Mouse (Mus musculus) large intestine, adult 2 months (tissue): ENCODE data around the gene Ssbp3. TPM values are rescaled to one million over a fixed set of nuclear protein-coding genes. Genes with fewer than 3 reads are reported as not detected.

Source experiments
- DNase-seq: peaks from one replicate; pipeline ENCODE4 v3.0.0-alpha.2; 2012; ENCODE audit warnings: low read depth, low spot score
- WGBS: fragments of 180-500 bp; shearing (Covaris S2); methylation state at CpG from one replicate; pipeline ENCODE4 v1.1.7; 2018; 5-methylcytosine and 5-hydroxymethylcytosine counted together
- polyA plus RNA-seq: library from polyadenylated mRNA; depleted of rRNA; stranded (reverse); fragments of >200 nt; gene quantifications from 2 replicates; pipeline ENCODE4 v1.2.3, GENCODE M21; 2012

Gene Ssbp3
- polyA plus RNA-seq, 1 experiment, result 38.0 TPM

DNA sequence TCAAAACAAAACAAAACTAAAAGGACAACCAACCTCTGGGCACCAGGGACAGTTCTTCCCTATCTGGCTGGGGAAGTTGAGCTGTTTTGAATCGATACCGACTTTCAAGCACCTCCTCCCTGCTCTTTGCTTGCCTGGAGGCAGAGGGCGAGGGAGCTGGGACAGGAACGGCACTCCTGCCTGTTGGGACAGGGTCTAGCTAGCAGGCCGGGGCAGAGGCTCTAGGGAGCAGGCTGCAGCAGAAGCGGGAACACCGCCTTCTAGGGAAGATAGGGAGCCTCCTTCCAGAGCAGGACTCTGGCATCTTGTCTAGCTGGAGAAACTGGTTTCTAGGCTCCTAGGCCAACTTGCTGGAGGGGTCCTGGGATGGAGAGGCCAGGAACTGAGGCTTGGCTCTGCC lies 70.2 kb downstream of the Ssbp3 start:
- 30% methylated on average over 7 of the region's 7 CpGs for WGBS

DNA sequence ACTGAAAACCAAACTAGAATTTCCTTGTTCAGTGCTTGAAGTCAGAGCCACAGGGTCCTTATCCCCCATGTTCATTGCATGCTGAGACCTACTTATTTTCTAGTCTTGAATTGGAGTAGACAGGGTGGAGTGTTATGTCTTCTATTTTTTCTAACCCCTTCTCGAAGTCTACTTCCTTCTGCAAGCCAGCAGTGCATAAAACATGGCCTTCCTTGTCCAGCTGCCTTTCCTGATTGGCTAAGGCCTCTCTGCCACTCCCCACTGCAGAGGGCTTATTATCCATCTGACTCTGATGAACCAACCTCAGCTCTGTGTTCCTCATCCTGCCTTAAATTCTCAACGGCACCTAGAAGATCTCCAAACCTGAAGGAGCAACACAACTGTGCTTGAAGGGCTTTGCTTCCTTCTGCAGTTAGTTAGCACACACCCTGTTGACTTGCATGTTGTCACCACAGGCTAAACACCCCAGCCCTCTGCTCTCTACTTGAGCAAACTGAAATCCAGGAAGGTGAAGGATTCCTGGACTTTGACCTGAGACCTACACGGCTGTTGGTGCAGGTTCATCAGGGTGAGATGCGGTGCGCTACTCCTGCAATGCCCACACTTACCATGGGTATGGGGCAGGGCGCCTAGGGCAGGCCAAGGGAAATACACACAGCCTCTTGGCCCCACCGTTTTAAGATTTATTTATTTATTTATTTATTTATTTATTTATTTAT lies 71.0 kb downstream of the Ssbp3 start:
- WGBS, result 24% methylated on average over 7 of the region's 7 CpGs
- no peak for DNase-seq

More for the DNA sequence above, 70.2 kb downstream of the Ssbp3 start:
- DNase-seq, result no peak

DNA sequence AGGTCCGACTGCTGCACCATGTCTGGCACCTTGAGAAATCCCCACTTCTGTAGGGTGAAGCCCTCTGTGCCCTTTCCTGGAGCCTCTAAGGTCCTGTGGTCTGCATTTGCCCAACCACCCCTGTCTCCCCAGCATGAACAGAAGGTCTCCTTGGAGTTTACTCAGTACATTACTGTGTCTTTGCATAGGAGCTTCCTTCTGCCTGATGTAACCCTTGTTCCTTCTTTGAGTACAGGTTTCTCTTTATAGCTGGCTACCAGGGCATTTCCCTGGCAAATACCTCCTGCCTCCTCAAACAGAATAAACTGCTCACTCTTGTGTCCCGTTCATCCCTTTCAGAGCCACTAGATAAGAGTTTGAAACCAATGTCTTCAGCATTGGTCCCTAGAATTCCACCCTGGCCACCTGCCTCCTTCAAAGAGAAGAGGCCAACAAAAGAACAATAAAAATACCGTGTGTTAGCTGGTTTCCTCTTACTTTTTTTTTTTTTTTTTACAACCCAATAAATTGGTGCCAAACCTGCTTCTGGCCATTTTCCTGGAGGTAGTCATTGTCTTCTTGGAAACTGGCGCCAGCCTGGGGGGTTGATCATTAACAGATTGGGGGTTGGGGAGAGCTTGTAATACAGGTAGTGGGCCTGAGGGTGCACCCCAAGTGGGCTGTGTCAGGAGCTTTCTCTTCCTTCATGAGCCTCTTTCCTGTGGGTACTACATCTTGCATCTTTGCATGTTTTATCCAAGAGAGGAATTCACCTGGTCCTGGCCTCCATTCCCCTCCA lies 72.0 kb downstream of the Ssbp3 start:
- no peak for DNase-seq
- 26% methylated on average over 4 of the region's 4 CpGs for WGBS

DNA sequence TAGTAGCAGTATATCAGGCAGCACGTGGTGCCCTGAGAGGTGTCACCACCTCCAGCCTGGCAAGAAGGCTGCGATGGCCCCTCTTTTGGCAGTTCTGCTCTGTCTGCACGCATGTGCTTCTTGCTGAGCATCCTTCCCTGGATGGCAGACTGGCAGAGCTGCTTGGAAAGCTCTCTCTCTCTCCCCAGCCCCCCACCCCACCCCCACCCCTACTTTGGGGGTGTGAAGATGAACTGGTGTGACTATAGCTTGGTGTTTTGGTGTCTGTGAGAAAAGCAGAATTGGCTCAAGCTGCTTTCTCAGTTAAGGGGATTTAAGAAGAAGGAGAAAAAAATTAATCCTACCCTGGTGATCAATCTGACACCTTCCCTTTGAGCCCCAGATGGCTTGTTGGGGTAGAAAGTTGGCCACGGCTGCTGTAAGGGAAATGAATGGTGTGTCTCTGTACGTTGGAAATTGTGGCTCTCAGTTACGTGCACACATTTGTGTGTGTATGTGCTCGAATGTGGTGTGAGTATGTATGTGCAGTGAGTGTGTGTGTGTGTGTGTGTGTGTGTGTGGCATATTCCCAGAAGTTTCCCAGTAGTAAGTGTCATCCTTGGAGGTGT lies 73.5 kb downstream of the Ssbp3 start:
- DNase-seq, result no peak
- 48% methylated on average over 7 of the region's 7 CpGs for WGBS

DNA sequence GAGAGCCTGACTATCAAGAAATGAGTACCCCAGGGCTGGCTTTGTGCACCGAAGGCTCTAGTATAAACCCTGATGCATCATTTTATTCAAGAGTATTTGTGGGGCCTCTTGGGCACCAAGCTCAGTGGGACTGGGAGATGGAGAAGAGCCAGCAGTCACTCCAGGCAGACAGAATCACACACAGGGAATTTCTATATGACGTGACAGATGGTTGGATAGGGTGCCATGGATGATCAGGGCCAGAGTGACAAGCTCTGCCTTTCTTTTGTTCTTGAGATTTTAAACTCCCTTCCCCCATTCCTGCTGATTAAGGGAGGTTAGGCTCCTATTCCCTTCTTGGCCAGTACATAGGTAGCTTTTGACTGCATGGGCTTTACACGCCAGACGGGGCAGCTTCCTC lies 74.8 kb downstream of the Ssbp3 start:
- WGBS, result 82% methylated on average over 4 of the region's 4 CpGs

DNA sequence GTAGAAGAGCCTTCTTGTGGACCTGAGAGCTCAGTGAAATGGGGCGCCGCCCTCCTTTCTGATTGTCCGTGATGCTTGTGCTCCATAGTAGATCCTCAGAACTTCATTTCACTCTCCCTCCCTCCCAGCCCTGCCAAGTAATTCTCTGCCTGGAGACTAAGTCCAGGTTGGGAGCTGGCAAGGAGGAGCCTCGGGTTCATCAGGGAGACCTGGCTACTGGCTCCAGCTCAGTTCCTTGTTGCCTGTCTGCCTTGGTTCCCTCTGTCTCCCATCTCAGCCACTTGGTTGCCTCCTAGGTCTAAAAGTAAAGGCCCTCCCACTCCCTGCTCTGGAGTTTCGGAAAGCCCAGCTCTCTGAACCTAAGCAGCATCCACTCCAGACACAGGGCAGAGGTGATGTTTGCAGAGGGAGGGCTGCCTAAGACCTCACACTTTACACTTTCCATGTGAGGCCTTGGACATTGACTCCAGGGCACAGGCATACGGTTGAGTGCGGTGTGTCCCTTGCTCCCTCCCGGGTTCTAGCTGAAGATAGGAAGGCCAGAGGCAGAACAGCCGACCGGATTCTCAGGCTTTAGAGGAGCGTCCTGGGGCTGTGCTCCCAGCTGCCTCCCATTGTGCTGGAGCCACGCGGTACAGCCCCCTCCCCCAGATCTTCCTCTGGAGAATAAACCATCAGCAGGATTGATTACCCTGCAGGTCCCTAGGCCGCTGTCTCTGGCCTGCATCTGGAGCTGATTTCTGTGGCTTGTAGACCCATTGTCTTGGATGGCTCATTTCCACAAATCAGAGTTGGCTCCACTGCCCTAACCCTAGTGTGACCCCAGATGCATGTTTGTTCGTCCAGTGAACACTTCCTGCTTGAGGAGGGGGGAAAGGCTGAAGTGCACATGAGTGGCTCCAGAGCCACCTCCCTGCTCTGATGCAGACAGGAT lies 75.7 kb downstream of the Ssbp3 start:
- no peak for DNase-seq
- WGBS, result 42% methylated on average over 15 of the region's 15 CpGs

More for the DNA sequence above, 74.8 kb downstream of the Ssbp3 start:
- DNase-seq, result no peak

DNA sequence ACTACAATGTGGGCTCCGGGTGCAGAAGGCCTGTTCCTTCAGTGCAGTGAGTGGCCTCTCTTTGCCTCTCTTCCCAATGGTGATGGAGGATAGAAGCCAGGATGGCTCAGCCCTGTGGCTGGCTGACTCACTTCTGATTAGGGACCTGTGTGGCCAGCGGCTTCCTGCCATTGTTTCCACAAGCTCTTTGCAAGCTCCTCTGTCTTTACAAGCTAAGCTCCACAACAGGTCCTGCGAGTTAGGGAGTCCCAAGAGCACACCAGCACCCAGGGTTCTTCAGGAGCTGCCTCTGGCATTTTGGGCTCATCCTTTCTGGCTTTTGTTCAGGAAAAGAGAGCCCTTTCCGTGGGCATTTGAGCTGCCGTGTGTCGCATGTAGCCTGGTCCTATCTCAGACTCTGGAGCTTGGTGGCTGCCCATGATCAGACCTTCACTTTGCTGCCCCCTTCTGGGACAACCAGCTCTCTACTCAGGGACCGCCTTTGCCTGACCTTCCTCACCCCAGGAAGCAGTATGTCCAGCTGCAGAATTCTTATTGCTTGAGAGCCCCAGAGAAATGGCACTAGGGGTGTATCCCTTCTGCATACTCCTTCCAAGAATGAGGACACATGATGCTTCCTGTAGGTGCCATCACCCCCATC lies 77.3 kb downstream of the Ssbp3 start:
- WGBS, result 14% methylated on average over 7 of the region's 7 CpGs
- DNase-seq, result no peak

DNA sequence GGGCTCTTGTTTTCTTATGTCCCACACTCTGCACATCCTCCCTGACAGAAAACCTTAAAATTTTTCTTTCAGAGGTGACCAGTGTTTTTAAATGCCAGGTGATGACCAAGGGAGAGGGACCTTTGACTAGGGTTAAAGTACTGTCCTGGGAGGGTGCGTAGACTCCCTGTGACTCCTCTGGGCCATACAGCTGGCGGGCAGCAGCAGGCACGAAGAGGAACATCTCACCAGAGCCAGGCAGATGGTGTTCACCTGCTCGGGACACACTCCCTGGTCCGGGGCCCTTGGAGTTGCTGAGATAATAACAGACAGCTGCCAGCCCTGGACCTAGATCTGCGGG lies 78.4 kb downstream of the Ssbp3 start:
- WGBS, result 43% methylated on average over 6 of the region's 6 CpGs
- DNase-seq, result no peak

DNA sequence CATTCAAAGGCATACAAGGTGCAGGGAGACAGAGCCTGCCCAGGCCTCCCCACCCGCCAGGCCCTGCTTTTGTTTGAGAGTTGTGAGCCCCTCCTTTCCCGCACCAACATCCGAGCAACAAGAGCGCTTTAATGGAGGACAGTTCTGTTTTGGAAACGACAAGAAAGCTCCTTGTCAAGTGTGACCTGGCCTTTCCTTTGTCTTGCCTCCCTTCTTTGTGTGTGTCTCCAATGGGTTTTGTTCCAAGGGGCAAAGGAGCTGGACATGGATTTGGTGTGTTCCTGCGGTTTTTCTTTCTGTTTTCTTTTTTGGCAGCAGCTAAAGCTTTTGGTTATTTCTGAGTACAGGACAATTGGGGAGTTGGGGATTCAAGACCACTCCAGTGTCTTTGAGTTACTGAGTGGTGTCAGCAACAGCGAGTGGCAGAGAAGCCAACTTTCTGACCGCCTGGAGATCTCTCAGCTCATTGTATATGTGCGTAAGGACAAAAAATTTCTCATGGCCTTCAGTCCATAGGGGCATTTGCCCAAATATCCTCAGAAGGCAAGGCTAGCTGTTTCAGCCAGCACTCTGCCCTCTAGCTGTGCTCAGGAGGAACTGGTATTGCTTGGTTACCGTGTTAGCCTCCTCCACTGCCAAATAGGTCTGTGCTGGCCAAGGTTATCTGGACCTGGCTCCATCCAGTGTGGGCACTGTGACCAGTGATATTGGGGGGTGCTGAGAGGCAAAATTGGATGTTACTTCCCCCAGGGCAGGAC lies 78.9 kb downstream of the Ssbp3 start:
- DNase-seq, result no peak
- 54% methylated on average over 10 of the region's 10 CpGs for WGBS

DNA sequence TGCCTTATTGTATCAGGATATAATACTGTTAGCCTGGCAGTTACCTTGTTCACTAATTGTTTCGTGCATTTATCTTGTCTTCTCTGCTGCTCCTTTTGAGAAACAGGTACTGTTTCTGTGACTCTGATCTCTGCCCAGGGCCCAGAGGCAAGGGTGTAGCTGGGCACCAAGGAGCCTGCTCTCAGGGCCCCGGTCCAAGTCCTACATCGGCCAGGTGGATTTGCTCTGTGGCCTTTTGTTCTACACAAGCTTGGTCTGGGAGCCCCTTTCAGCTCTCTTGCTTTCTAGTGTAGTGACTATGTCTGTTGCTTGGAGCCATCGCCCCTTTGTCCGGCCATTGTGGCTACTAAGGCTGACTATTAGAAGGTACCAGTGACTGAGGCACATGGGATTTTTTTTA lies 82.6 kb downstream of the Ssbp3 start:
- 76% methylated on average over 5 of the region's 5 CpGs for WGBS
- DNase-seq, result no peak

DNA sequence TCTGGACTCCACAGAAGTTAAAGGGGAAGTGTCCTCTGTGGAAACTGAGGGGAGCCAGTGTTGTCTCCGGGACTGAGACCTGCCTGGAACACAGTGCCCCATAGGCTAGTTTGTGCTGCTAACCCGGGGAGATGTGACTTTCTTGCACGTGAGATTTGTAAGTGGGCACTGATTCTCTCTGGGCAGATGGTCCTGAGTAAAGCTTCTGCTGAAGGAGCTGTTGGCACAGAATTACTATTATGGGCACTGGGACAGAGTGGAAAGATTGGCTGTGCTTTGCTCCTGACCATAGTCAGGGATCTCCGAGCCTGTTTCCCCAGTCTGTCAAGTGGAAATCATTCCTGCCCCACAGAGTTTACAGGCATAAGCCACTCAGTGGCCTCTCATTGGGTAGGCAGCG lies 83.8 kb downstream of the Ssbp3 start:
- WGBS, result 81% methylated on average over 5 of the region's 5 CpGs
- DNase-seq, result no peak

DNA sequence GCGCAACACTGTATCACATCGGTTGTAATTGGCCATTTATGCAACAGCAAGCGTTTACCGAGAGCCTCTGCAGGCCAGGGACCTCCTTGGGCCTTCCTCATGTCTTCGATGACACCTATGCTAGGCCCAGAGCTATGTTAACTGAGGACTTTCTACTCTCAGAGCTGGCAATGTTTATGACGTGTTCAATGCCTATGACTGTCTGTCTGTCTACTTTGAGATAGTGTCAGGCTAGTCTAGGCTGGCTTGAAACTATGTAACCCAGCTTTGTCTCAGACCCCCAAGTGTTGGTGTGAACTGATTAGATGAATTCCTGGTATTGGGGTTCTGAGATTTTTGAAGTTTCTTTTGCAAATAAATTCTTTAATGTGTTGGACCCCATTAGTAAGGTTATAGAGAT lies 84.6 kb downstream of the Ssbp3 start:
- DNase-seq, result no peak
- 75% methylated on average over 6 of the region's 6 CpGs for WGBS

DNA sequence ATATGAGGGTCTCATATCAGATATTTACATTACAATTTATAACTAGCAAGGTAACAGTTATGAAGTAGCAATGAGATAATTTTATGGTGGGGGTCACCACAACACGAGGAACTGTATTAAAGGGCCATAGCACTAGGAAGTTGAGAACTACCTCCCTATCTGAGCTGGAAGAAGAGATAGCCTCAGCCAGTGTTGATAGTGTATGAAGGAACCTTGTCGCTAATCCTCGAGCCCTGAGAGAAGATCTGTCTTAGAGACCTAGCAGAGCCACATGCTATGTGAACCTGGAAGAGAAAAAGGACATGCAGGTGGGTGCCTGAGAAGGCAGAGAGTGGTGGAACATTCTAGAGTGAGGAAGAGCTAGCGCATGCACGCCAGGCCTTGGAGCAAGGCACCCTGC lies 85.0 kb downstream of the Ssbp3 start:
- no peak for DNase-seq
- 79% methylated on average over 5 of the region's 5 CpGs for whole genome bisulfite sequencing

DNA sequence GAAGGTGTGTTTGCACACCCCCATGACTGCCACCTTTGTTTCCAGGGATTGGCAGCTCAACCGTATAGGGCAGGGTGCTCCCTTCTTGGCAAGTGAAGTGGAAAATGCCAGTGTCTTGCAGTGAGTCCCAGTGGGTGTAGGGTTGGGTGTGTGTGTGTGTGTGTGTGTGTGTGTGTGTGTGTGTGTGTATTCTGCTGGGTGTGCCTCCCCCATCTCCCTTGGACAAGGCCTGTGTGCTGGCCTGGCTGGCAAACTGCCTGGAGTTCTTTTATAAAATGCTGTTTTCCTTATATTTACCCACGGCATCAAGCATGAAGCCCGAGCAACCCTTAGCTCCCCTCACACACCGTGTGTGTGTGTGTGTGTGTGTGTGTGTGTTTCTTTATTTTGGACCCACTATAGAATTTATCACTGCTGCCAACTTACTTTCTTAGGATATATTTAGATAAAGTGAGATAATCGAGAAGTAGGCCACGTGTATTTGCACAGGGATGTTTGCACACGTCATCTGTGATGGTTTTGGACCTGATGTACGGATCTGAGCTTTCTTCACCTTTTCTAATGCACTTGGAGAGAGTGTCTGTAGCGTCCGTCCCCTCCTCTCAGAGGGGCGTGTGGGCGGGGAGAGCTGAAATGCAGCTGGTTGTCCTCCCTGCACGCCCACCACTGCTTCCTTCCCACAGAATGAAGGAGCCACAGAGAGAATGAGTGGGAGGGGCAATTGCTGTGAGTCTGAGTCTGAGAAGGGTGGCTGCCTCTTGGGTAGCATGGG lies 86.0 kb downstream of the Ssbp3 start:
- no peak for DNase-seq
- WGBS, result 12% methylated on average over 13 of the region's 13 CpGs

DNA sequence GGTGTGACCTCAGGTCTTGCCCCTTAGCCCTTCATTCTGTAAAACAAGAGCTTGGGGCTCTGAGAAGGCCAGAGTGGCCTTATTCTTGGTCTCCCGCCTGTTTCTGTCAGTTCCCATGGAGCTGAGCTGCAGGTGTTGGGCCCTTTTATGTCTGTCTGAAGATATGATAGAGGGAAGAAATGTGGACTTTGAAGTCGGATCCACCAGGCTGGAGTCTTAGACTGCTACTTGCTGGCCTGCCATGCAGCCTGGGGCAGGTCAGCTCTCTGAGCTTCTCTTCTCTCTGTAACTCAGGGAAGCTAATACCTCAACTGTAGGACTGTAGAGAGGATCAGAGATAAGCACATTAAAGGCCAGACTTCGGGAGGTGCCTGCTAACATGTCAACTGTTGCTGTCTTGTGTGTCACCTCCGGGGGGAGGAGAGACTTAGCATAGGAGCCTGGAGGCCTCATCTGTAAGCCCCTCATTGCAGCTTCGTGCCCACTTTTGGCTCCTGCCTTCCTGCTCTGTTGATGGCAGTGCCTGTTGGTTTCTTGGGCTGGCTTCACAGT lies 90.8 kb downstream of the Ssbp3 start:
- 67% methylated on average over 5 of the region's 5 CpGs for WGBS
- DNase-seq, result no peak

DNA sequence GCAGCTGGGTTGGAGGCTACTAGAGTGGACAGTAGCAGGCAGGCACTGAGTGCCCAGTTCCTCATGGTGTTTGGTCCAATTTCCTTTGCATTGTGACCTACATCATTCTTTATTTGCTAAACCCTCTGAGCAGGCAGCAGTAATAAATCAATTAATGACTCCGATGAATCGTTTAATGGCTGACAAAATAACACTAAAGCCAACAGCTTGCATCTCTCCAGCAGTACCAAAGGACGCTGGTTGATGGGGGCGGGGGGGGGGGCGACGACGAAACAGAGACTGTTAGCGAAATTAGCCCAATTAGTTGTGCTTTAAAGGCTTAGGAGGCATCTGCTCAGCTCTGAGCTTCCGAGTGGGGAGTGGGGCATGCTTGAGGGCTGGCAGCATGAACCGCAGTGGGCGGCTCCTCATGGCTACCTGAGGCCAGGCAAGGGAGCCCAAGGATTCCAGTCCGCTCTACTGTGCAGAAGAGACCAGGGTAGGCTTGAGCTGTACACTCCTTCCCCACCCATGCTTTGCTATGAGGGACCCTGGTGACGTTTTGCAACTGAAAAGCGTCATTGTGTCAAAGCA lies 91.5 kb downstream of the Ssbp3 start:
- no peak for DNase-seq
- 68% methylated on average over 14 of the region's 14 CpGs for WGBS

DNA sequence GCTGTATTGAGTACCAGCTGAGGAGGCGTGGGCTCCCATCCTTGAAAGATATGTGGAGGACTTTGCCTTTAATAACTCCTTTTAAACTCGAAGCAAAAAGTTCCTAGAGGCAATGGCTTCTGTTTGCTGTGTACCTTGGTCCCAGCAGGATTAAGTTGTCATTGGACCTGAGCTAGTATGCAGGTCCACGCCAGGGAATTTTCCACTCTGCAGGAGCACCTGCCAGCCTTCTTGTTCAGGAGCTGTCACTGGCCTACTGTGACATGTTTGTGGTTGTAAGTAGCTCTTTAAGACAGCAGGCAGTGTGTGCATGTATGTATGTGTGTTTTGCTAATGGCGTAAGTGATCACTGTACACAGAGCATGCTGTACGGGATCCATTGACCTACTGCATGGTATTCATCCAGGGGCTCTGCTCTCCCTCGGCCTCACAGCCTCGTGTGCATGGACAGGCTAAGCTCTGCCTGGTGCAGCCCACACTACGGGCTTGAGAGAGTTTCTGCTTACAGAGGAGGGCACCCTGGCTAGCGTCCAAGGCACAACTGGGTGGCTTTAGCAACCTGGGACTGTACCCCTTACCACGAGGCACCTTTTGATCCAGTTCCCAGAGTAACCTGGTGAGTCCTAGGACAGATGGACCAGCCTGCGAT lies 92.1 kb downstream of the Ssbp3 start:
- WGBS, result 66% methylated on average over 11 of the region's 11 CpGs

More for the DNA sequence above, 92.1 kb downstream of the Ssbp3 start:
- DNase-seq, result no peak
